Mouse (Mus musculus) intestine, postnatal 0 days (tissue): ENCODE results near the gene Med10. TPM values are rescaled to one million over a fixed set of nuclear protein-coding genes. Genes with fewer than 3 reads are reported as not detected.

Source experiments
- ATAC-seq: fragments of 200-750 bp; cut with Nextera tagmentation; 2 replicates; pipeline ENCODE4 v1.8.0; 2017; ENCODE audit warnings: mild to moderate bottlenecking, moderate TSS enrichment, moderate library complexity
- H3K27ac ChIP-seq: fragments of 300-500 bp; sonication (generic); 2 replicates; pipeline ENCODE4 v1.5.1; 2014; ENCODE audit warnings: mild to moderate bottlenecking, low read depth, low read length, moderate library complexity
- H3K27me3 ChIP-seq: fragments of 300-500 bp; sonication (generic); replicated peaks from 2 replicates; pipeline ENCODE4 v1.6.1; 2014; ENCODE audit warnings: low read length, mixed read lengths; ENCODE audit not compliant: control insufficient read depth, insufficient read depth
- H3K36me3 ChIP-seq: fragments of 300-500 bp; sonication (generic); 2 replicates; pipeline ENCODE4 v1.6.1; 2014; ENCODE audit warnings: mild to moderate bottlenecking, moderate library complexity; ENCODE audit not compliant: control insufficient read depth, insufficient read depth
- H3K4me1 ChIP-seq: fragments of 300-500 bp; sonication (generic); replicated peaks from 2 replicates; pipeline ENCODE4 v1.6.1; 2014; ENCODE audit warnings: antibody characterized with exemption, low read length, mixed read lengths; ENCODE audit not compliant: control insufficient read depth, insufficient read depth
- H3K4me2 ChIP-seq: fragments of 300-500 bp; sonication (generic); replicated peaks from 2 replicates; pipeline ENCODE4 v1.6.1; 2014; ENCODE audit warnings: low read depth, mild to moderate bottlenecking, moderate library complexity
- H3K4me3 ChIP-seq: fragments of 300-500 bp; sonication (generic); 2 replicates; pipeline ENCODE4 v1.5.1; 2014; ENCODE audit warnings: low read depth, low read length
- H3K9ac ChIP-seq: fragments of 300-500 bp; sonication (generic); 2 replicates; pipeline ENCODE4 v1.6.1; 2014; ENCODE audit warnings: mild to moderate bottlenecking, low read depth, low read length
- H3K9me3 ChIP-seq: fragments of 300-500 bp; sonication (generic); 2 replicates; pipeline ENCODE4 v1.6.1; 2016; ENCODE audit warnings: mixed run types; ENCODE audit not compliant: control insufficient read depth
- CTCF ChIP-seq: sonication (generic); IDR thresholded peaks from 2 replicates; pipeline ENCODE4 v1.5.1; 2016; ENCODE audit warnings: low read depth, mild to moderate bottlenecking, control low read depth, antibody characterized with exemption, moderate library complexity
- WGBS: fragments of 180-500 bp; shearing (Covaris S2); extraction: QIAGEN DNeasy Blood & Tissue Kit; methylation state at CpG from one replicate; pipeline ENCODE4 v1.1.7; 2014; 5-methylcytosine and 5-hydroxymethylcytosine counted together
- polyA plus RNA-seq: library from polyadenylated mRNA; unstranded; fragments of >200 nt; fragmentation: Nextera tagmentation; extraction: Ambion mirVana; gene quantifications from 2 replicates; pipeline ENCODE4 v1.2.1, GENCODE M21; 2015

Med10 gene
- polyA plus RNA-seq, result 76.1 and 79.3 TPM in 2 replicates

DNA sequence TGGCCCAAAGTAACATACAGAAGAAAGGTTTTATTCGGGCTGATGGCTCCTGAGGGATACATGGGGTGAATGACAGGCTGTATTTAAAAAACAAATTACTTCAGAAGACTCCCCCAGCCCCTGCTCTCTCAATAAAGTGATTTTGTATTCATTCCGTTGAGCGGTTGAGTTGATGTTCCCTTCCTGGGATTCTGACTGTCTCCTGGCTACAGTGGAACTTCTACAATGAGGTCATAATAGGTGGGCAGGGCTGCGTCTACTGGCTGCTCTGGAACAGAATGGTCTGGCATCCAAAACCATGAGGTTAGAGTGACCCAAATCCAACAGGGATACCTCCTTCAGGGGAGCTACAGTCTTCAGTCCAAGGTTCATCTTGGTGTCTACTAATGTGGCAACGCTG, at the start of gene Med10:
Gene Med10, plus strand, starts transcription at position 301 of the 400 bp plus-strand sequence.
- Histone ChIP-seq H3K9ac (no peak within 1 kb of the TSS), H3K27me3 (no peaks in the 10 kb centered on the region), H3K4me2 (no peak within 1 kb of the TSS), H3K4me1 (no peaks in the 10 kb centered on the region), H3K27ac (no peak within 1 kb of the TSS), H3K36me3 (no peaks in the 10 kb centered on the region), H3K4me3 (no peak within 1 kb of the TSS), H3K9me3 (no peaks in the 10 kb centered on the region)
- WGBS, result 75% methylated on average over 5 of the region's 5 CpGs
- no peak for ATAC-seq
- no peak for TF ChIP-seq CTCF

DNA sequence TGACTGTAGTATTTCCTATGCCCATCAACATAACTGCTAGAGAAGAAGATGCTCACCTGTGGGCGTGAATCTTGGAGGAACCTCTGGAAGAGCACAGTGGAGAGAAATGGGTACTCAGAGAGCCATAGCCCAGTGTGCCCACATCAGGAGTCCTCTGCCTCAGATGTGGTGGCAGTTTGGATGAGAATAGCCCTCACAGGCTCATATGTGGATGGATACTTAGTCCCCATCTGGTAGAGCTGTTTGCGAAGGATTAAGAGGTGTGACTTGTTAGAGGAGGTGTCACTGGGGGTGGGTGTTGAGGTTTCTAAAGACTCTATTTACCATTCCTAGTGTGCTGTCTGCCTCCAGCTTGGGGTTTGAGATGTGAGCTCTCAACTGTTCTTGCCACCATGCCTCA, 49.3 kb upstream of the Med10 start:
- 56% methylated on average over 2 of the region's 2 CpGs for WGBS
- no peak for ATAC-seq
- H3K4me3 ChIP-seq, result no peak overlapping the region
- TF ChIP-seq CTCF, result no peak
- no peaks in the 10 kb centered on the region for H3K27me3 ChIP-seq
- H3K4me2 ChIP-seq, result no peak overlapping the region
- H3K27ac ChIP-seq, result no peak overlapping the region
- H3K36me3 ChIP-seq, result no peaks in the 10 kb centered on the region
- H3K9me3 ChIP-seq, result no peaks in the 10 kb centered on the region
- no peaks in the 10 kb centered on the region for H3K4me1 ChIP-seq
- no peak overlapping the region for H3K9ac ChIP-seq

DNA sequence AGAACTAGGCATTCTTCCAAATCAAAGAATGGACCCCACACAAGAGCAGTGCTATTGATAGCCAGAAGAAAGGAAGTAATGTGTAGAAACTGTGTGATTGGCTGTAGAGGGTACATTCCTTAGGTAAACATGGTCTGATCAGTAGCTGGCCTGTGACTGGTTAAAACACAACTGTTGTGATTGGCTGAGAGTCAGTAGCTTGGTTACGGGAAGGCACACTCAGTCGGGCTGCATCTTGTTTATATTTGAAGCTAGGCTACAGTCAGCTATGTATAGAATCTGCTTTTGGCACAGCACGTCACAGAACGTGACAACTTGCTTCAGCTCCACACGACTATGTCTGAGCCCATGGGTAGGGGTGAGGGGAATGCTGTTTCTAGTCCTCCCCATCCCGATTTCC, 43.2 kb upstream of the Med10 start:
- no peak for TF ChIP-seq CTCF
- 61% methylated on average over 6 of the region's 6 CpGs for WGBS

DNA sequence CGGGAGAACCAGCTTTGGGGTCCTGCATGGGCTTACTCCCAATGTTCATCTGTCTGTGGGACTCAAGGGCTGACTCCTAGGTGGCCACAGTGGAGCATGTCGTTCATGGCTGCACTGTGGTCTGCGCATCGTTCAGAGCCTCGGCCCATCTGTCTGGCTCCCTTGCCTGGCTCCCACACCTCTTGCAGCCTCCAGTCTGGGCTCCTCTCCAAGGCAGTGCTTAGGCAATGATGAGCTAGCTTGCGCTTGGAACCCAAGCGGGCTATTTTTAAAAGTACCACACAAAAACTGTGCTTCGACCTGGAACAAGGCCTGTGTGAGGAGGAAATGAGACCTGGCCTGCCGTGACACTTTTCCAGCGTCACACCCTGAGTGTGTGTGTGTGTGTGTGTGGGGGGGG, 40.8 kb upstream of the Med10 start:
- TF ChIP-seq CTCF, result no peak
- Histone ChIP-seq H3K27me3 (no peaks in the 10 kb centered on the region), H3K4me3 (no peak overlapping the region), H3K27ac (no peak overlapping the region), H3K36me3 (no peaks in the 10 kb centered on the region), H3K4me2 (no peak overlapping the region), H3K4me1 (no peaks in the 10 kb centered on the region), H3K9ac (no peak overlapping the region), H3K9me3 (no peaks in the 10 kb centered on the region)
- 71% methylated on average over 10 of the region's 10 CpGs for WGBS
- ATAC-seq, result no peak

More for the DNA sequence above, 43.2 kb upstream of the Med10 start:
- H3K9me3 ChIP-seq, result no peaks in the 10 kb centered on the region
- H3K4me2 ChIP-seq, result no peak overlapping the region
- ATAC-seq, result no peak
- H3K27ac ChIP-seq, result no peak overlapping the region
- H3K36me3 ChIP-seq, result no peaks in the 10 kb centered on the region
- no peaks in the 10 kb centered on the region for H3K4me1 ChIP-seq
- H3K9ac ChIP-seq, result no peak overlapping the region
- no peak overlapping the region for H3K4me3 ChIP-seq
- no peaks in the 10 kb centered on the region for H3K27me3 ChIP-seq

DNA sequence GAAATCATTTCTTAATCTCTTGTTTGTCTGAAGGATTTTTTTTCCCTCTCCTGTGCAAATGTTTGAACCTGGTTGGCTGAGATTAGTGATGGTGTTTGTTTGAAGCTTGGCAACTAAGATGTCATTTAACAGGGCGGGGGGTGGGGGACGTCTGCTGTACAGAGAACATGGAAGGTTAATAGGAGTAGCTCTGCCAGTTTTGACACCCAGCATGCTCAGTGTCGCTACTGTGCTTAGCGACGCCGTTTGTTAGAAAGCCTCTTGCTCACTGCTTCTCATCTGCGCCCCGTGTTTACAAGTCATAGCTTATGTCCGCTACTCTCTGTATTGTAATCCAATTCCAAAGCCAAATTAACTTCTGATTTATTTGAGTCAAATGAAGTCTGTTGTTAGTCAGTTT, 37.5 kb upstream of the Med10 start:
- TF ChIP-seq CTCF, result no peak
- Histone ChIP-seq H3K27me3 (no peaks in the 10 kb centered on the region), H3K9me3 (no peaks in the 10 kb centered on the region), H3K36me3 (no peaks in the 10 kb centered on the region), H3K4me3 (no peak overlapping the region), H3K4me2 (no peak overlapping the region), H3K9ac (no peak overlapping the region), H3K27ac (no peak overlapping the region), H3K4me1 (no peaks in the 10 kb centered on the region)
- 46% methylated on average over 9 of the region's 9 CpGs for WGBS
- no peak for ATAC-seq

DNA sequence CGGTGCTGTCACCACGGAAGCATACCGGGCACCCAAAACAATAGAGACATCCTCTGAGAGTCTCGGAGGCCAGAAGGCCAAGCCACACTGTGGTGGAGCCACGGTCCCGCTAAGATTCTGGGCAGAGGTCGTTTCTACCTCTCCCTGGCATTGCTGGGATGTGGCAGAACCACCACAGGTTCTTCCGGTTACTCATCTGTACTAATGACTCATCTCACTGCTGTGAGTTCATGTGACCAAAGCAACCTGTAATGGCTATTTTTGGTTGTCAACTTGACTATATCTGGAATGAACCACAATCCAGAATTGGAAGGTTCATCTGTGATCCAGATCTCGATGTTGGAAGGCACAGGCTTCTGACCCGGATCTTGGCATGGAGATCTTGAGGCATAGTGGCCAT, 34.0 kb upstream of the Med10 start:
- no peak for TF ChIP-seq CTCF
- Histone ChIP-seq H3K9ac (no peak overlapping the region), H3K4me1 (no peaks in the 10 kb centered on the region), H3K4me3 (no peak overlapping the region), H3K9me3 (no peaks in the 10 kb centered on the region), H3K27me3 (no peaks in the 10 kb centered on the region), H3K27ac (no peak overlapping the region), H3K36me3 (no peaks in the 10 kb centered on the region), H3K4me2 (no peak overlapping the region)
- ATAC-seq, result no peak
- 88% methylated on average over 10 of the region's 10 CpGs for WGBS
